Mouse (Mus musculus): ENCODE measurements at regions not wholly inside any gene's neighbourhood (a gene's known extent, or its start where the extent isn't known, plus 50 kb on each side); places are given as distances from the start of the nearest gene placed in this dataset.

GRCm38 (mm10) chr7:40753490-40753889, 144.6 kb upstream of the Vstm2b start:
- no peak for TF ChIP-seq CTCF (IDR thresholded peaks at IDR 0.05; ENCODE audit: low read depth)
- no peak for TF ChIP-seq EP300 (IDR thresholded peaks at IDR 0.05; ENCODE audit: low read depth)

Data from heart, postnatal 0 days (tissue).